Mouse (Mus musculus) hindbrain, embryonic 14.5 days (tissue): ENCODE data around the gene Itpr1. TPM values are rescaled to one million over a fixed set of nuclear protein-coding genes. Genes with fewer than 3 reads are reported as not detected.

ENCODE experiments used
- ATAC-seq: fragments of 200-750 bp; cut with Nextera tagmentation; 2 replicates; pipeline ENCODE4 v1.8.0; 2017; ENCODE audit warnings: moderate number of reproducible peaks, mild to moderate bottlenecking, moderate TSS enrichment, moderate library complexity; ENCODE audit not compliant: low FRiP score
- DNase-seq: peaks from one replicate; pipeline ENCODE4 v3.0.0-alpha.2; 2015; ENCODE audit warnings: low spot score
- H3K27ac ChIP-seq: fragments of 300-500 bp; sonication (generic); 2 replicates; pipeline ENCODE4 v1.5.1; 2014; ENCODE audit warnings: mild to moderate bottlenecking, moderate library complexity
- H3K27me3 ChIP-seq: fragments of 300-500 bp; sonication (generic); 2 replicates; pipeline ENCODE4 v1.6.1; 2014; ENCODE audit warnings: mild to moderate bottlenecking, low read length, mixed read lengths; ENCODE audit not compliant: control insufficient read depth, insufficient read depth
- H3K36me3 ChIP-seq: fragments of 300-500 bp; sonication (generic); replicated peaks from 2 replicates; pipeline ENCODE4 v1.6.1; 2014; ENCODE audit not compliant: control insufficient read depth, insufficient read depth
- H3K4me1 ChIP-seq: fragments of 300-500 bp; sonication (generic); replicated peaks from 2 replicates; pipeline ENCODE4 v1.6.1; 2014; ENCODE audit warnings: antibody characterized with exemption, low read length, mixed read lengths; ENCODE audit not compliant: control insufficient read depth, insufficient read depth
- H3K4me2 ChIP-seq: fragments of 300-500 bp; sonication (generic); replicated peaks from 2 replicates; pipeline ENCODE4 v1.6.1; 2014; ENCODE audit warnings: mild to moderate bottlenecking, moderate library complexity
- H3K4me3 ChIP-seq: fragments of 300-500 bp; sonication (generic); replicated peaks from 2 replicates; pipeline ENCODE4 v1.5.1; 2014; ENCODE audit warnings: mild to moderate bottlenecking, low read length
- H3K9ac ChIP-seq: fragments of 300-500 bp; sonication (generic); 2 replicates; pipeline ENCODE4 v1.6.1; 2014
- H3K9me3 ChIP-seq: fragments of 300-500 bp; sonication (generic); 2 replicates; pipeline ENCODE4 v1.6.1; 2016; ENCODE audit warnings: low read length; ENCODE audit not compliant: control insufficient read depth
- WGBS: fragments of 180-500 bp; shearing (Covaris S2); extraction: QIAGEN DNeasy Blood & Tissue Kit; methylation state at CpG from one replicate; pipeline ENCODE4 v1.1.7; 2014; 5-methylcytosine and 5-hydroxymethylcytosine counted together
- polyA plus RNA-seq: library from polyadenylated mRNA; unstranded; fragments of >200 nt; fragmentation: Nextera tagmentation; extraction: Ambion mirVana; gene quantifications from 2 replicates; pipeline ENCODE4 v1.2.1, GENCODE M21; 2014

Itpr1 gene
- polyA plus RNA-seq, 1 experiment from 2014 or later = 6.5 TPM

DNA sequence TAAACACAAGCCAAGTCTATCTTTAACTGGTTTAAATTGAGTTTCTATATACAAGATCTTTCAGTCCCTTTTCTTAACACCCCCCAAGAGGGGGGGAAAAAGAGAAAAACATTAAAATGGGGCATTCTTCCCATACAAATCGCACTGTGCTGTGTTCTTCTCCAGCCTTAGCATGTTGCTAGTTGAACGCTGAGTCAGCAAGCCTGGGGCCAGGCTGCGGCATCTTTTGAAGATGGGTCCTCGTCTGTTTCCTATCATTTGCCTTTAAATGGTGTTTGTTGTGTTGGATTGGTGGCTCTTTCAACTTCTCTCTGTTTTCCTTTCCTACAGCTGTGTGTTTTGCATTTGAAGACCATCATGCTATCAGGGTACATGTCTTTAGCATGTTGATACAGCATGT is 203.0 kb downstream of the Itpr1 start:
- ATAC-seq = no peak

DNA sequence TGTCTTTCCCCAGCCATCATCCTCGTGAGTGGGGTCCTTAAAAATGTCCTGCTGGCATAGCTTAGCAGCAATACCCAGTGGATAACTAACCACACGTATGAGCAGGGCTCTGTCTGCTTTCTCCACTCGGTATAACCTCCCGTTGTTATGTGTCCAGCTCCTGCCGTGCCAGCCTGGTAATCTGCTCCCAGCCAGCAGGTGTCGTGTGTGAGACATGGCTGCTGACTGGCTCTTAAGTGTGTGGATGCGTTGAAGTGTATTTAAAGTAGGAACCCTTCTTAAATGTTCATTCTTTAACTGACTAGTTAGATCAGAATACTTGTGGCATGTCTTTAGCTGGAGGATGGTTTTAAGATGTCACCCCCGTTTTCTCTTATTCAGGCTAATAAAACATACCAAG is 204.6 kb downstream of the Itpr1 start:
- no peak overlapping the region for H3K4me3 ChIP-seq
- no peaks in the 10 kb centered on the region for H3K9me3 ChIP-seq
- H3K4me1 ChIP-seq = no peaks in the 10 kb centered on the region
- 48% methylated on average over 8 of the region's 8 CpGs for WGBS
- H3K27ac ChIP-seq = no peak overlapping the region
- ATAC-seq (peak; percentile 90; the same call in 1 of the 2 replicates), DNase-seq (peak; percentile 80)
- no peak overlapping the region for H3K9ac ChIP-seq
- H3K4me2 ChIP-seq = no peak overlapping the region
- no peaks in the 10 kb centered on the region for H3K36me3 ChIP-seq
- no peaks in the 10 kb centered on the region for H3K27me3 ChIP-seq

More for the DNA sequence above, 203.0 kb downstream of the Itpr1 start:
- 85% methylated on average over 4 of the region's 4 CpGs for WGBS
- no peak overlapping the region for H3K4me3 ChIP-seq
- no peak overlapping the region for H3K9ac ChIP-seq
- H3K9me3 ChIP-seq = no peaks in the 10 kb centered on the region
- no peak for DNase-seq
- H3K36me3 ChIP-seq = no peaks in the 10 kb centered on the region
- H3K27ac ChIP-seq = no peak overlapping the region
- H3K27me3 ChIP-seq = no peaks in the 10 kb centered on the region
- H3K4me1 ChIP-seq = no peaks in the 10 kb centered on the region
- H3K4me2 ChIP-seq = no peak overlapping the region

DNA sequence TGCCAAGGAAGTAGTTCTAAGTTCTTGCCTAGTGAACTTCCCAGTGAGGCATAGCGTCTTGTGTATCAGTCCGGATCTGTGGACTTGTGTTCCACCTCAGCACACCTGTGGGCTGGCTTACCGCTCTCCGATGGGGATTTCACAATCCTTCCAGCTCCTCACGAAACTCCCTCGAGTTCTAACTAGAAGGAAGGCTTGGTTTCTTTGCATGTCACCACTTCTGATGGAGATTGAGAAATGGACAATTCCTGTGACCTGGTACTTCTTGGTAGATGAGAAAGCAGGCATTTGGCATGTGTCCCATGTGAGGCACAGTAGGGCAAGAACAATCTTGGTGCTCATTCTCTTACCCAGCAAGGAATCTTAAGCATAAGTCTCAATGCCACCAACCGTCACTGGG is 205.3 kb downstream of the Itpr1 start:
- 96% methylated on average over 7 of the region's 7 CpGs for WGBS

DNA sequence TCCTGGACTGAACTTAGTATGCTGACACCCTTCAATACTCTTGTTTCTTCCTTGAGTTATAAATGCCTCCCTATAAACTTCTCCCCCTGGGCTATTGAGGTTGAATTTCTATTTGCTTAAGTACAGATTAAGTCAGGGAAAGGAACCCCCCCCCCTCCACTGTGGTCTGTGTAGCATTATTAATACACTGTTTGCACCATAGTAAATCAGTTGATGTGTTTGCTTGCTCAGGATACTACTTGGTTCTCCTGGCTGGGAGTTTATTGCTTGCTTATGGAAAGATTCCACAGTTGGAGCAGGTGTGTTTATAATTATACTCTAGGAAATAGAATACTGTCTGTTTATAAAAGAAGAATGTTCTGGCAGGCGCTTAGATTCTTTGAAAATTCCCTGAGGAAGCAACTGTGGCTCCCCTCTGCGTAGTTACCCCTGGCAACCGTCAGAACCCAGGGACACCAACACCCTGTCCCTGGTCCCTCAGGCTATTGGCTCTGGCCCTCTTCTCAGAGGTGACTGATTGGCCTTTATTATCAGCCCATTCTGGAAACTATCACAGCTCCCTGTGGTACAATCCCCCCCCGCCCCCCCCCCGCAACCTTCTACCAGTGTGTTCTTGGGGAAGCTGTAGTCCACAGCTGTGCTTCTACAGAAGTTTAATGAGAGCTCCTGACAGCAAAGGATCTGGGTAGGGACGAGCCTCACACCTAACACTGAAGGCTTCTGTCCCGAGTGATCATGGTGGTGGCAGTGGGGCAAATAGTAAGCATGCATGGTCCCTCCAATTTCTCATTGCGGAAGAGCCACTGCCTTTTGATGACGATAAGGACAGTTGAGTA is 212.1 kb downstream of the Itpr1 start:
- peak; percentile 72; the same call in 1 of the 2 replicates for ATAC-seq
- 44% methylated on average over 9 of the region's 9 CpGs for WGBS
- Histone ChIP-seq H3K4me2 (no peak overlapping the region), H3K4me1 (peaks cover 10% of the 10 kb centered on the region; the same call in 1 of the 2 replicates), H3K36me3 (no peaks in the 10 kb centered on the region), H3K4me3 (no peak overlapping the region), H3K27me3 (no peaks in the 10 kb centered on the region), H3K9me3 (no peaks in the 10 kb centered on the region), H3K27ac (no peak overlapping the region), H3K9ac (no peak overlapping the region)
- DNase-seq = no peak

More for the DNA sequence above, 205.3 kb downstream of the Itpr1 start:
- no peak for ATAC-seq
- Histone ChIP-seq H3K4me2 (no peak overlapping the region), H3K4me3 (no peak overlapping the region), H3K9me3 (no peaks in the 10 kb centered on the region), H3K27me3 (no peaks in the 10 kb centered on the region), H3K9ac (no peak overlapping the region), H3K36me3 (no peaks in the 10 kb centered on the region), H3K4me1 (no peaks in the 10 kb centered on the region), H3K27ac (no peak overlapping the region)
- no peak for DNase-seq

DNA sequence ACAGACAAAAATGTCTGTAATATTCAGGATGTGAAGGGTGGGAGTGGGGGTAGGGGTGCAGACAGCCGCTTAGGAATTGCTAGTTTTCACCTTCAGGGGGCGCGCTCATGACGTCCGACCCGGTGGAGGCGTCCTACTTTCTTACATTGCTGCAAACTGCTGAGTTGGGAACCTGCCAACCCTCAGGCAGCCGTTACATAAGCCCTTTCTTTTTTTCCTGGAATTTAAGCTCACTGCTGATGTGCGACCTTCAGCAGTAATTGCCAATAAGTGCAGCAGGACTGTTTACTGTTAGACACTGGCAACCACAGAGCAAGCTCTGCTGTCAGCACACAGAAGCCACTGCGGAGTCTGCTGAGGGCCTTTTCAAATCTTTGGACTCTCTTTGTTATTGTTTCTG is 213.9 kb downstream of the Itpr1 start:
- Histone ChIP-seq H3K36me3 (no peaks in the 10 kb centered on the region), H3K27me3 (no peaks in the 10 kb centered on the region), H3K4me3 (no peak overlapping the region), H3K4me2 (peak overlapping the region; percentile 27; the same call in 1 of the 2 replicates), H3K4me1 (peaks cover 10% of the 10 kb centered on the region; the same call in 1 of the 2 replicates), H3K27ac (no peak overlapping the region), H3K9me3 (no peaks in the 10 kb centered on the region), H3K9ac (no peak overlapping the region)
- WGBS = 16% methylated on average over 10 of the region's 10 CpGs
- ATAC-seq (peak; percentile 72; the same call in 1 of the 2 replicates), DNase-seq (peak; percentile 78)

DNA sequence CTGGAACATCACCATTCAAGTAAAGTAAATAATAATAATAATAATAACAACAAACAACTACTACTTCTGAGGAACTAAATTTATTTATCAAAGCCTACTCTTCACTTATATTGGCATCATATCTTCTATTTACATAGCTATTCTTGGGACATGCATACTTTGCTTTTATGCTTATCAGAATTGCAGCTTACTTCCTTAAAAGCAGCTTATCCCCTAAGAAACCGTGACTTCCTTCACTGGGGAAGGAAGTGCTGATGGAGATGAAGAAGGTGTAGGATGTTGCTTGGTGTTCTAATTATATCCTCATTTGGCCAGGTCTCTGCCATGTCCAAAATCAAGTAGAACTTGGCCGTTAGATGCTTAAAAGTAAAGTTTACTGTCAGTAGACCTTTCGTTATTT is 215.5 kb downstream of the Itpr1 start:
- Histone ChIP-seq H3K4me2 (no peak overlapping the region), H3K9ac (no peak overlapping the region), H3K36me3 (no peaks in the 10 kb centered on the region), H3K9me3 (no peaks in the 10 kb centered on the region), H3K27ac (no peak overlapping the region), H3K4me3 (no peak overlapping the region), H3K27me3 (no peaks in the 10 kb centered on the region), H3K4me1 (peaks cover 10% of the 10 kb centered on the region; the same call in 1 of the 2 replicates)
- WGBS = 92% methylated on average over 3 of the region's 3 CpGs
- DNase-seq (no peak), ATAC-seq (no peak)

DNA sequence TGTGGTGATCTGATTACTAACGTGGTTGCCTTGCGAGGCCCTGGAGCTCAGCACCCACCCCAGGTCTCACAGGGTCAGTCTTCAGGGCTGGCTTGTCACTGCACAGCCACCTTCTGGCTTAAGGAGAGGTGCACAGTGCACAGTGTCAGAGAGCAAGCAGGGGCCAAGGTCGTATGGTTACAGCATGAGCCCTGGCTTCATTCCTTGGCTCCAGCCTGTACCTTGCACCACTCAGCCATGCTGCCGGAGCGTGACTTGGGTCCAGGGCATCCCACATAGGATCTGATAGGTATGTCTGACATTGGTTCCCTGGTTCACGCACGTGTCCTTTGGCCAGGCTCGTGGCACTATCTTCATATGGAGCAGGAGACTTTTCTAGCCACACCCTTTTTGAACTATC is 217.1 kb downstream of the Itpr1 start:
- WGBS = 96% methylated on average over 8 of the region's 8 CpGs

DNA sequence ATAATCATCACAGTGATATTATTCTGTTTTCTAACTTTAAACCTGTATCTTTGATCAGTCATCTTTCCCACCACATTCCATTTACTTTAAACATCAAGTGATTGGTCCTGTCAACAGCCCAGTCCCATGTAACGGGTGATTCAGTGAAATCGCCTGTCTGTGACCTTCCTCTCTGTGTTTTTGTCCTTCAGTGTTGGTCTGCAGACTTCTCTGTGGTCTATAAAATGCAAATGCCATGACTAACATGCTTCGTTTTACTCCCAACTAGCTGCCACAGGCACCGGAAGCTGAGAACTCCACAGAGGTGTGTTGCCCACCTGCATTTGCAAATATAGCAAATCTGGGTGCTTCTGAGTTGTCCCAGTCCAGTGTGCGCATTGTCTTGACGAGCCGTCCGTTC is 218.3 kb downstream of the Itpr1 start:
- 0 out of 2 replicates have a peak, but pooled peaks cover under 1% of the 10 kb centered on the region for H3K4me1 ChIP-seq
- H3K27ac ChIP-seq = no peak overlapping the region
- ATAC-seq = no peak
- no peaks in the 10 kb centered on the region for H3K36me3 ChIP-seq
- WGBS = 87% methylated on average over 8 of the region's 8 CpGs
- no peak overlapping the region for H3K4me2 ChIP-seq
- H3K9me3 ChIP-seq = no peaks in the 10 kb centered on the region
- H3K4me3 ChIP-seq = no peak overlapping the region
- no peak overlapping the region for H3K9ac ChIP-seq
- no peak for DNase-seq
- no peaks in the 10 kb centered on the region for H3K27me3 ChIP-seq

More for the DNA sequence above, 217.1 kb downstream of the Itpr1 start:
- Histone ChIP-seq H3K9me3 (no peaks in the 10 kb centered on the region), H3K36me3 (no peaks in the 10 kb centered on the region), H3K4me1 (peaks cover 2% of the 10 kb centered on the region; the same call in 1 of the 2 replicates), H3K4me3 (no peak overlapping the region), H3K4me2 (no peak overlapping the region), H3K27me3 (no peaks in the 10 kb centered on the region), H3K27ac (no peak overlapping the region), H3K9ac (no peak overlapping the region)
- no peak for DNase-seq
- no peak for ATAC-seq

DNA sequence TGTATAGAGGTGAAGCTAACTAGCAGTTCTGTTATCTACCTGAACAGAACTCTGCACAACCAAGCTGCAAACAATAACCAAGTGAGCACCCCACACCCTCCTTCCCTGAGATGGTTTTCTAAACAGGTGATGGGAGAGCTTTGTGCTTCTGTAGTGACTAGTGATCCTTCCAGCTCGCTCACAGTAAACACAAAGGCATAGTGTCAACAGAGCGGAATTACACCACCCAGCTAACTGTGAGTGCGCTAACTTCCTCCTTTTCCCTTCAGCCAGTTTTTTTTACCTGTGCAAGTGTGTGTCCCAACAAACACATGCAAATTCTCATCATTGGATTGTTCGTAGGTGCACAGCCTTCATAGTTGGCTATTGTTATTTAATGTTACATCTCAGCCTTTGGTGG is 219.9 kb downstream of the Itpr1 start:
- 87% methylated on average over 4 of the region's 4 CpGs for WGBS
- Histone ChIP-seq H3K36me3 (no peaks in the 10 kb centered on the region), H3K4me2 (no peak overlapping the region), H3K9me3 (no peaks in the 10 kb centered on the region), H3K4me3 (no peak overlapping the region), H3K27ac (no peak overlapping the region), H3K9ac (no peak overlapping the region), H3K27me3 (no peaks in the 10 kb centered on the region), H3K4me1 (peaks cover 7% of the 10 kb centered on the region; the same call in 1 of the 2 replicates)
- ATAC-seq = no peak
- no peak for DNase-seq
